Mouse (Mus musculus) liver, postnatal 0 days (tissue): ENCODE results near the gene Wipf1.

Source experiments
- CTCF ChIP-seq: sonication (generic); IDR thresholded peaks from 2 replicates; pipeline ENCODE4 v1.5.1; 2016; ENCODE audit warnings: antibody characterized with exemption, low read depth
- EP300 ChIP-seq: IDR thresholded peaks from 2 replicates; pipeline ENCODE4 v1.6.1; 2016; ENCODE audit warnings: antibody characterized with exemption, low read depth, mild to moderate bottlenecking

DNA sequence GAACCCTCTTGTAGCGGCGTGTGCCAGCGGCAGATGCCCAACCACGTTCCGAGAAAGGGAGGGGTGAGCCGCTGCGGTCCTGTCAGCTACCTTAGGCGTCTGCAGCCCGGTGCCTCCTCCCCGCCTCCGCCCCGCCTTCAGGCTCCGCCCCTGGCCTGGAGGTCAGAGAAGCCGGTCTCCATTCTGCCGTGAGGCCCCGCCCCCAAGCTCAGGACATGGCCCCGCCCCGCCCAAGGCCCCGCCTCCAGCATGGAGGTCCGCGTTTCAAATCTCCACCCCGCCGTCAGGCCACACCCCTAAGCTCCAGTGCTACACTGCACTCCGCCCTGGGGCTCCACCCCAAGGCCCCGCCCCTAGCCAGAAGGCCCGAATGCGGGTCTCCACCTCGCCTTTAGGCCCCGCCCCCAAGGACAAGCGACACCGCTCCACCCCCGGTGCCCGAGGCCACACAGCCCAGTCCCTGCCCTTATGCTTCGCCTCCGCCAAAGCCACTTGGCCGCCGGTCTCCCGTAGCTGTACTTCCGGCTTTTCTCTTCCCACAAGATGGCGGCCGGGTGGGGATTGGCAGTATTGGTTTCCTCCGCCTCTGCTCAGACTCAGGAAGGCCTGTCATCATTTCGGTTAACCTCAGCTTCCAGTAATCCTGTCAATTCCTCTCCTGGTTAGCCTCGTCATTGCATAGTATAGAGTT lies 143.0 kb downstream of the Wipf1 start, which contains the start of gene Gpr155:
- TF ChIP-seq CTCF (no peak), EP300 (peak; percentile 32; the same call in 1 of the 2 replicates)
